Mouse (Mus musculus) embryonic fibroblast, embryonic 13.5 days (primary cell): ENCODE measurements around the gene I830077J02Rik.

ENCODE experiments used
- CTCF ChIP-seq: IDR thresholded peaks from 2 replicates; pipeline ENCODE4 v1.5.1; 2011; ENCODE audit warnings: mild to moderate bottlenecking, control low read depth, low read length, moderate library complexity, borderline replicate concordance; ENCODE audit not compliant: insufficient read depth
- POLR2A ChIP-seq: IDR thresholded peaks from 2 replicates; pipeline ENCODE4 v1.6.1; 2011; ENCODE audit warnings: low read depth, mild to moderate bottlenecking, control low read depth, low read length, moderate library complexity

GRCm38 (mm10) chr3:105971831-105972446, 39.5 kb upstream of the I830077J02Rik start:
- TF ChIP-seq CTCF (no peak), POLR2A (no peak)
